Mouse (Mus musculus) gastrocnemius, adult 18-20 months (tissue): ENCODE measurements around the gene Reps1. TPM values are rescaled to one million over a fixed set of nuclear protein-coding genes. Genes with fewer than 3 reads are reported as not detected.
"Not testable (repeated sequence)": the region's sequence is repeated elsewhere in the genome, so short reads cannot be mapped to it uniquely, and the experiment has no call there.

ENCODE experiments used
- DNase-seq: peaks from one replicate; pipeline ENCODE4 v3.0.0; 2021; ENCODE audit warnings: low spot score
- total RNA-seq, 2 experiments: library from RNA; stranded (reverse); gene quantifications; 2 replicates each; pipeline ENCODE4 v1.2.3; 2021

The Reps1 gene
- total RNA-seq, 2 experiments from 2014 or later = 24.0 to 27.8 TPM

- not testable (repeated sequence) for DNase-seq
Measured at GRCm38 (mm10) chr10:18138853-18139503, 83.3 kb downstream of the Reps1 start.

- DNase-seq = no peak
Measured at GRCm38 (mm10) chr10:18139615-18140014, 84.0 kb downstream of the Reps1 start.

GRCm38 (mm10) chr10:18141389-18141788 lies 85.7 kb downstream of the Reps1 start:
- no peak for DNase-seq

- no peak for DNase-seq
Measured at GRCm38 (mm10) chr10:18142231-18142630, 86.6 kb downstream of the Reps1 start.

GRCm38 (mm10) chr10:18147224-18147623 lies 91.6 kb downstream of the Reps1 start:
- DNase-seq = no peak

- DNase-seq = no peak
Measured at GRCm38 (mm10) chr10:18162435-18162971, 106.8 kb downstream of the Reps1 start.

Other genes with a start within 250 kb of the Reps1 start
- gene Heca, start 107.8 kb upstream of the Reps1 start, total RNA-seq = 10 to 100 TPM; 16.3 to 22.2 TPM
- 1 to 10 TPM; 1.9 to 2.7 TPM for gene Abracl, start 32.6 kb upstream of the Reps1 start, total RNA-seq
- under 1 TPM; 0.14 to 0.30 TPM for gene Ect2l, start 155.0 kb downstream of the Reps1 start, total RNA-seq
- gene Ccdc28a, start 179.1 kb downstream of the Reps1 start, total RNA-seq = 1 to 10 TPM; 8.2 to 9.5 TPM